Mouse (Mus musculus) right cerebral cortex, adult 18-20 months (tissue): ENCODE measurements around the gene Ttc9b.
A peak's percentile ranks its signal among the peaks of the same experiment; 100 is the strongest.

Experiments used
- DNase-seq: peaks from one replicate; pipeline ENCODE4 v3.0.0; 2022; ENCODE audit warnings: mixed read lengths

Ttc9b gene

GRCm38 (mm10) chr7:27644471-27644870 lies 9.2 kb upstream of the Ttc9b start:
- DNase-seq, result no peak

- DNase-seq, result no peak
These were observed 7.2 kb upstream of the Ttc9b start for GRCm38 (mm10) chr7:27646516-27646915.

- no peak for DNase-seq
These were observed 6.3 kb upstream of the Ttc9b start for GRCm38 (mm10) chr7:27647281-27648002.

GRCm38 (mm10) chr7:27649723-27650122 lies 4.0 kb upstream of the Ttc9b start:
- DNase-seq, result no peak

GRCm38 (mm10) chr7:27650949-27651348 lies 2.8 kb upstream of the Ttc9b start:
- peak; percentile 80 for DNase-seq

GRCm38 (mm10) chr7:27654607-27655276 lies 1.0 kb downstream of the Ttc9b start:
- DNase-seq, result peak; percentile 67

- peak; percentile 78 for DNase-seq
These were observed 1.8 kb downstream of the Ttc9b start for GRCm38 (mm10) chr7:27655545-27655944.

GRCm38 (mm10) chr7:27656600-27656999 lies 2.9 kb downstream of the Ttc9b start:
- DNase-seq, result no peak

- peak; percentile 23 for DNase-seq
These were observed 4.2 kb downstream of the Ttc9b start for GRCm38 (mm10) chr7:27657824-27658395.

GRCm38 (mm10) chr7:27658712-27659663 lies 5.3 kb downstream of the Ttc9b start:
- DNase-seq, result peak; percentile 52

- DNase-seq, result no peak
These were observed 8.3 kb downstream of the Ttc9b start for GRCm38 (mm10) chr7:27662038-27662437.

- DNase-seq, result no peak
These were observed 19.4 kb downstream of the Ttc9b start for GRCm38 (mm10) chr7:27673064-27673574.

GRCm38 (mm10) chr7:27673575-27674131 lies 19.9 kb downstream of the Ttc9b start:
- no peak for DNase-seq

GRCm38 (mm10) chr7:27674195-27674521 lies 20.4 kb downstream of the Ttc9b start:
- DNase-seq, result no peak

- DNase-seq, result peak; percentile 96
These were observed 21.0 kb downstream of the Ttc9b start, which contains the start of gene Map3k10 for GRCm38 (mm10) chr7:27674522-27675221. Gene Map3k10 (minus strand): TSS chr7:27674598.

GRCm38 (mm10) chr7:27675222-27675612 lies 21.5 kb downstream of the Ttc9b start:
- no peak for DNase-seq

GRCm38 (mm10) chr7:27683218-27683617 lies 29.5 kb downstream of the Ttc9b start:
- DNase-seq, result no peak

- DNase-seq, result no peak
These were observed 31.5 kb downstream of the Ttc9b start for GRCm38 (mm10) chr7:27685220-27685619.

- DNase-seq, result no peak
These were observed 32.0 kb downstream of the Ttc9b start for GRCm38 (mm10) chr7:27685681-27686080.

GRCm38 (mm10) chr7:27687043-27687442 lies 33.3 kb downstream of the Ttc9b start:
- DNase-seq, result no peak

- no peak for DNase-seq
These were observed 34.1 kb downstream of the Ttc9b start for GRCm38 (mm10) chr7:27687836-27688235.
